Mouse (Mus musculus): ENCODE results near the gene Snd1.

- TF ChIP-seq CTCF (IDR thresholded peaks at IDR 0.05; ENCODE audit: borderline replicate concordance, insufficient read depth, low read length) (no peak), POLR2A (IDR thresholded peaks at IDR 0.05; ENCODE audit: low read depth, low read length) (no peak)
Observed at GRCm38 (mm10) chr6:28833380-28833822, 358.5 kb downstream of the Snd1 start.

Measured in embryonic fibroblast, embryonic 13.5 days (primary cell).